Mouse (Mus musculus): Measurements from ENCODE around the gene Rho. TPM values are rescaled to one million over a fixed set of nuclear protein-coding genes. Genes with fewer than 3 reads are reported as not detected.

The Rho gene
- total and polyA plus RNA-seq, 3 experiments: 0.11 TPM; not detected in 2

- H3K4me1 ChIP-seq (ENCODE audit: control insufficient read depth in 1 of 2, insufficient read depth in 2 of 2, low read length in 2 of 2): peaks cover 0 to 9% of the 10 kb centered on the region in 2 experiments; a peak in 2 of 4 replicates
- 0 out of 2 replicates have a peak, but pooled peaks have one; percentile 10 for TF ChIP-seq ETS1 (IDR thresholded peaks at IDR 0.05; ENCODE audit: low read depth, low read length)
- peak; percentile 68 for TF ChIP-seq NELFE (IDR thresholded peaks at IDR 0.05; ENCODE audit: low read depth, low read length)
- peak; percentile 28; the same call in 1 of the 2 replicates for TF ChIP-seq TCF12 (IDR thresholded peaks at IDR 0.05; ENCODE audit: low read depth, low read length)
- TF ChIP-seq E2F4 (IDR thresholded peaks at IDR 0.05; ENCODE audit: borderline replicate concordance, low read depth, low read length): no peak
- 0 out of 2 replicates have a peak, but pooled peaks have one; percentile 41 for TF ChIP-seq ELF1 (IDR thresholded peaks at IDR 0.05; ENCODE audit: low read depth, low read length)
- no peak for TF ChIP-seq CHD1 (IDR thresholded peaks at IDR 0.05; ENCODE audit: low read depth, low read length)
- TF ChIP-seq POLR2AphosphoS2 (IDR thresholded peaks at IDR 0.05; ENCODE audit: low read length): peak; percentile 51; the same call in 1 of the 2 replicates
- 0 out of 2 replicates have a peak, but pooled peaks have one; percentile 12 for TF ChIP-seq POLR2AphosphoS5 (IDR thresholded peaks at IDR 0.05; ENCODE audit: borderline replicate concordance, low read depth, low read length)
- TF ChIP-seq EP300 (IDR thresholded peaks at IDR 0.05; ENCODE audit: low read depth in 1 of 2, low read length in 2 of 2): peak; percentile 54 to 56; a peak in 2 of 4 replicates
- peak; percentile 52; the same call in 1 of the 2 replicates for TF ChIP-seq MYC (IDR thresholded peaks at IDR 0.05; ENCODE audit: low read depth, low read length)
- peak in 1 of 2 experiments; percentile 83; a peak in 2 of 4 replicates for TF ChIP-seq POLR2A (IDR thresholded peaks at IDR 0.05; ENCODE audit: control insufficient read depth in 1 of 2, insufficient read depth in 1 of 2, low read depth in 1 of 2, low read length in 2 of 2, poor library complexity in 1 of 2)
- peak; percentile 50; the same call in 1 of the 2 replicates for TF ChIP-seq RCOR1 (IDR thresholded peaks at IDR 0.05; ENCODE audit: low read depth, low read length)
- TF ChIP-seq NRF1 (IDR thresholded peaks at IDR 0.05; ENCODE audit: insufficient read depth, low read depth, low read length, poor library complexity, severe bottlenecking): no peak
- TF ChIP-seq USF2 (IDR thresholded peaks at IDR 0.05; ENCODE audit: borderline replicate concordance in 1 of 2, insufficient read depth in 1 of 2, low read depth in 1 of 2, low read length in 2 of 2): no peak
- 0 out of 2 replicates have a peak, but pooled peaks have one; percentile 43 for TF ChIP-seq UBTF (IDR thresholded peaks at IDR 0.05; ENCODE audit: borderline replicate concordance, insufficient read depth, low read depth, low read length)
- TF ChIP-seq USF1 (IDR thresholded peaks at IDR 0.05; ENCODE audit: low read depth, low read length): no peak
- 0 out of 2 replicates have a peak, but pooled peaks have one; percentile 15 for TF ChIP-seq GATA1 (IDR thresholded peaks at IDR 0.05; ENCODE audit: low read depth, low read length)
- TF ChIP-seq TBP (IDR thresholded peaks at IDR 0.05; ENCODE audit: low read depth, low read length): peak; percentile 85
- TF ChIP-seq CTCF (IDR thresholded peaks at IDR 0.05 in 2 of 3, conservative IDR thresholded peaks at IDR 0.05 in 1 of 3; ENCODE audit: control insufficient read depth in 1 of 3, insufficient read depth in 1 of 3, low read depth in 2 of 3, low read length in 3 of 3, poor library complexity in 1 of 3, severe bottlenecking in 1 of 3): no peak
- TF ChIP-seq MYB (IDR thresholded peaks at IDR 0.05; ENCODE audit: low read depth, low read length): peak; percentile 43; the same call in 1 of the 2 replicates
- TF ChIP-seq ZMIZ1 (IDR thresholded peaks at IDR 0.05; ENCODE audit: low read depth, low read length): peak; percentile 46; the same call in 1 of the 2 replicates
- TF ChIP-seq SIN3A (IDR thresholded peaks at IDR 0.05; ENCODE audit: low read length): peak; percentile 58; the same call in 1 of the 2 replicates
- TF ChIP-seq HCFC1 (IDR thresholded peaks at IDR 0.05; ENCODE audit: low read depth, low read length): peak; percentile 64; the same call in 1 of the 2 replicates
- no peak for TF ChIP-seq TAL1 (IDR thresholded peaks at IDR 0.05; ENCODE audit: low read length)
- TF ChIP-seq RAD21 (IDR thresholded peaks at IDR 0.05; ENCODE audit: low read depth, low read length): no peak
- no peaks in the 10 kb centered on the region for H3K9me3 ChIP-seq (replicated peaks; ENCODE audit: insufficient read depth, low read length)
- H3K4me3 ChIP-seq (ENCODE audit: control insufficient read depth in 1 of 2, insufficient read depth in 1 of 2, low read depth in 2 of 2, low read length in 2 of 2): peak overlapping the region; percentile 25 to 48
- H3K36me3 ChIP-seq (ENCODE audit: control insufficient read depth in 1 of 2, insufficient read depth in 2 of 2, low read length in 2 of 2): peaks cover 0 to 11% of the 10 kb centered on the region in 2 experiments; a peak in 2 of 4 replicates
- H3K27me3 ChIP-seq (ENCODE audit: control insufficient read depth in 1 of 2, insufficient read depth in 2 of 2, low read length in 2 of 2): no peaks in the 10 kb centered on the region
- DNase-seq (ENCODE audit: low read depth, low spot score): peak; percentile 94
- H3K27ac ChIP-seq (ENCODE audit: control insufficient read depth, low read depth, low read length): peak overlapping the region; percentile 68
- H3K9ac ChIP-seq (ENCODE audit: control insufficient read depth, low read depth, low read length, poor library complexity, severe bottlenecking): peak overlapping the region; percentile 70
- H3K79me2 ChIP-seq (ENCODE audit: control insufficient read depth, insufficient read depth, low read length, poor library complexity): no peaks in the 10 kb centered on the region
These were observed 44.7 kb upstream of the Rho start for GRCm38 (mm10) chr6:115886894-115887293.
